Comparison of ENCODE assay signal across 22 mouse cellular contexts in genomic region chr13:117237111-117237510, GRCm38 (mm10). TPM values are rescaled to one million over a fixed set of nuclear protein-coding genes. Genes with fewer than 3 reads are reported as not detected.
DNase-seq lines count a peak whose midpoint lies in the region; ATAC-seq and TF ChIP-seq lines count a peak whose summit lies in the region.
"Had no signal": no experiment of that assay in that cellular context is flagged by ENCODE, and none has a peak within 500 bp of the region (broad histone marks: within the 10 kb centered on the region; RNA-seq: fewer than 3 reads in every experiment).

No protein-coding gene starts in this region.

- ATAC-seq in lung, postnatal 0 days: no peak
- ATAC-seq in neutrophil, adult 5-6 weeks (ENCODE audit: extremely low read depth, insufficient number of reproducible peaks, low FRiP score, poor library complexity, severe bottlenecking): peak; percentile 75
- ATAC-seq in hindbrain, embryonic 12.5 days (ENCODE audit: low FRiP score): no peak
- ATAC-seq: intestine, embryonic 16.5 days had no signal

- H3K9ac ChIP-seq in lung, postnatal 0 days (replicated peaks; ENCODE audit: low read depth): no peak overlapping the region
- H3K9ac ChIP-seq in hindbrain, embryonic 12.5 days: no peak overlapping the region
- H3K9ac ChIP-seq: embryonic facial prominence, embryonic 15.5 days; forebrain, embryonic 12.5 days; hindbrain, embryonic 14.5 days; kidney, embryonic 15.5 days; limb, embryonic 12.5 days; lung, embryonic 14.5 days had no signal

- no peaks in the 10 kb centered on the region for H3K27me3 ChIP-seq in lung, postnatal 0 days (replicated peaks; ENCODE audit: insufficient read depth, low read length)
- no peaks in the 10 kb centered on the region for H3K27me3 ChIP-seq in embryonic facial prominence, embryonic 10.5 days (replicated peaks; ENCODE audit: low read depth, poor library complexity, severe bottlenecking)
- H3K27me3 ChIP-seq in hindbrain, embryonic 12.5 days: no peaks in the 10 kb centered on the region
- H3K27me3 ChIP-seq: embryonic facial prominence, embryonic 15.5 days; forebrain, embryonic 12.5 days; kidney, embryonic 15.5 days; limb, embryonic 12.5 days had no signal

- DNase-seq in embryo, embryonic 10 days (ENCODE audit: low spot score): peak; percentile 2
- DNase-seq in embryo, embryonic 11 days: no peak
- DNase-seq in lung, postnatal 0 days (ENCODE audit: low spot score): peak; percentile 45
- DNase-seq in lung, postnatal 4 days: no peak
- no peak for DNase-seq in embryonic facial prominence, embryonic 10.5 days (ENCODE audit: low spot score)
- DNase-seq in layer of hippocampus, postnatal 14 days (ENCODE audit: low spot score in 2 of 2): no peak
- DNase-seq: adrenal gland, postnatal 14 days; cerebellum, adult 8-10 months; lung, embryonic 14.5 days; right cerebral cortex, postnatal 25 days had no signal

- H3K4me1 ChIP-seq in lung, postnatal 0 days (ENCODE audit: insufficient read depth, low read depth, low read length): no peaks in the 10 kb centered on the region
- peaks cover 18% of the 10 kb centered on the region for H3K4me1 ChIP-seq in embryonic facial prominence, embryonic 10.5 days
- peaks cover 16% of the 10 kb centered on the region for H3K4me1 ChIP-seq in hindbrain, embryonic 12.5 days

- no peak overlapping the region for H3K4me3 ChIP-seq in lung, postnatal 0 days (ENCODE audit: low read depth, low read length)
- H3K4me3 ChIP-seq in embryonic facial prominence, embryonic 10.5 days: no peak overlapping the region
- no peak overlapping the region for H3K4me3 ChIP-seq in hindbrain, embryonic 12.5 days
- H3K4me3 ChIP-seq: embryonic facial prominence, embryonic 15.5 days; forebrain, embryonic 12.5 days; heart, adult 2 months; kidney, embryonic 15.5 days; left cerebral cortex, adult 2 months; limb, embryonic 12.5 days had no signal

- no peaks in the 10 kb centered on the region for H3K36me3 ChIP-seq in lung, postnatal 0 days (ENCODE audit: insufficient read depth, low read length)
- H3K36me3 ChIP-seq in embryonic facial prominence, embryonic 10.5 days (replicated peaks): peaks cover 5% of the 10 kb centered on the region; the same call in 1 of the 2 replicates
- no peaks in the 10 kb centered on the region for H3K36me3 ChIP-seq in hindbrain, embryonic 12.5 days
- H3K36me3 ChIP-seq: embryonic facial prominence, embryonic 15.5 days; forebrain, embryonic 12.5 days; kidney, embryonic 15.5 days; limb, embryonic 12.5 days had no signal

- H3K4me2 ChIP-seq in lung, postnatal 0 days (replicated peaks; ENCODE audit: low read depth, low read length): no peak overlapping the region
- H3K4me2 ChIP-seq in hindbrain, embryonic 12.5 days (replicated peaks): no peak overlapping the region
- H3K4me2 ChIP-seq: embryonic facial prominence, embryonic 15.5 days; forebrain, embryonic 12.5 days; hindbrain, embryonic 14.5 days; kidney, embryonic 15.5 days; limb, embryonic 12.5 days; lung, embryonic 14.5 days; midbrain, embryonic 11.5 days had no signal

- no peak for TF ChIP-seq CTCF in lung, postnatal 0 days (IDR thresholded peaks at IDR 0.05)

- no peak for TF ChIP-seq EP300 in lung, postnatal 0 days (IDR thresholded peaks at IDR 0.05)

- no peaks in the 10 kb centered on the region for H3K9me3 ChIP-seq in lung, postnatal 0 days (ENCODE audit: low read length)
- no peaks in the 10 kb centered on the region for H3K9me3 ChIP-seq in embryonic facial prominence, embryonic 10.5 days
- no peaks in the 10 kb centered on the region for H3K9me3 ChIP-seq in hindbrain, embryonic 12.5 days (replicated peaks)
- H3K9me3 ChIP-seq: embryonic facial prominence, embryonic 15.5 days; forebrain, embryonic 12.5 days; kidney, embryonic 15.5 days; limb, embryonic 12.5 days had no signal

- no peak overlapping the region for H3K27ac ChIP-seq in lung, postnatal 0 days (ENCODE audit: low read length)
- 0 out of 2 replicates have a peak overlapping the region, but pooled peaks have one; percentile 30 for H3K27ac ChIP-seq in embryonic facial prominence, embryonic 10.5 days (replicated peaks)
- H3K27ac ChIP-seq in hindbrain, embryonic 12.5 days: no peak overlapping the region
- H3K27ac ChIP-seq: embryonic facial prominence, embryonic 15.5 days; forebrain, embryonic 12.5 days; heart, adult 2 months; hindbrain, embryonic 14.5 days; kidney, embryonic 15.5 days; left cerebral cortex, adult 2 months; limb, embryonic 12.5 days had no signal

- 85% methylated on average over 4 of the region's 4 CpGs for WGBS in lung, postnatal 0 days
- 93% methylated on average over 4 of the region's 4 CpGs for WGBS in embryonic facial prominence, embryonic 10.5 days
- WGBS in hindbrain, embryonic 12.5 days: 82% methylated on average over 4 of the region's 4 CpGs

RNA-seq across cellular contexts. Expression of gene Gm17509, which starts 16.2 kb away (rescaled TPM):
- 0.08 and 0.10 TPM in 2 replicates for polyA plus RNA-seq in lung, postnatal 0 days (2015; fragmentation: Nextera tagmentation; extraction: Ambion mirVana)
- polyA plus RNA-seq in embryonic facial prominence, embryonic 10.5 days (2016; fragmentation: Nextera tagmentation; extraction: Ambion mirVana): 0.45 and 0.59 TPM in 2 replicates
- 1.1 and 1.5 TPM in 2 replicates for total RNA-seq in neutrophil, adult 5-6 weeks (2017)
- 1 to 10 TPM; 1.0 to 1.5 TPM for total RNA-seq in layer of hippocampus, postnatal 14 days (2021)
- polyA plus RNA-seq in hindbrain, embryonic 12.5 days (2016; fragmentation: Nextera tagmentation; extraction: Ambion mirVana): 0.62 and 0.69 TPM in 2 replicates
- total RNA-seq: adrenal gland, postnatal 14 days; heart, adult 2 months had no signal
- polyA plus RNA-seq: heart, adult 2 months; heart, postnatal 0 days; intestine, embryonic 16.5 days; lung, embryonic 14.5 days had no signal

RNA-seq across cellular contexts. Expression of gene Emb, which starts 28.8 kb away (rescaled TPM):
- 67.0 and 78.3 TPM in 2 replicates for polyA plus RNA-seq in lung, postnatal 0 days (2015; fragmentation: Nextera tagmentation; extraction: Ambion mirVana)
- 49.2 and 54.0 TPM in 2 replicates for polyA plus RNA-seq in embryonic facial prominence, embryonic 10.5 days (2016; fragmentation: Nextera tagmentation; extraction: Ambion mirVana)
- 409 and 421 TPM in 2 replicates for total RNA-seq in neutrophil, adult 5-6 weeks (2017)
- 10 to 100 TPM; 26.6 to 33.5 TPM for total RNA-seq in layer of hippocampus, postnatal 14 days (2021)
- 15.5 and 16.1 TPM in 2 replicates for polyA plus RNA-seq in hindbrain, embryonic 12.5 days (2016; fragmentation: Nextera tagmentation; extraction: Ambion mirVana)

Comparison
In these comparisons a context has a peak if more than half of its experiments do, and no peak if none do; other contexts are left out.
1. DNase-seq: peak in embryo, embryonic 10 days (single experiment) and lung, postnatal 0 days (single experiment); none in embryo, embryonic 11 days (single experiment), lung, postnatal 4 days (0 of 2), embryonic facial prominence, embryonic 10.5 days (single experiment) and layer of hippocampus, postnatal 14 days (0 of 2).